Comparison of ENCODE assay signal across 11 mouse cellular contexts in genomic region chr16:45791286-45791685, GRCm38 (mm10). TPM values are rescaled to one million over a fixed set of nuclear protein-coding genes. Genes with fewer than 3 reads are reported as not detected.
DNase-seq lines count a peak whose midpoint lies in the region.
"Had no signal": no experiment of that assay in that cellular context is flagged by ENCODE, and none has a peak within 500 bp of the region (broad histone marks: within the 10 kb centered on the region; RNA-seq: fewer than 3 reads in every experiment).

No protein-coding gene starts in this region.

- peak; percentile 44 for DNase-seq in cerebellum, adult 9-11 months
- DNase-seq in cerebellum, postnatal 4 days (ENCODE audit: low spot score in 2 of 2) = no peak
- peak; percentile 12 for DNase-seq in Muller cell, postnatal 12 days (ENCODE audit: inconsistent ontology term)
- peak; percentile 27 for DNase-seq in brain, adult 2 months (ENCODE audit: low read depth, low spot score)
- peak; percentile 71 for DNase-seq in lung, postnatal 25 days (ENCODE audit: low spot score)
- no peak for DNase-seq in left cerebral cortex, adult 8-10 months (ENCODE audit: low spot score in 2 of 2)
- no peak for DNase-seq in embryo, embryonic 10 days (ENCODE audit: low spot score)
- DNase-seq: heart, adult 18-20 months; heart, postnatal 36 days; spleen, adult 18-20 months; thymus, postnatal 25 days had no signal

RNA-seq across cellular contexts. Expression of gene Abhd10, which starts 48.5 kb away (rescaled TPM):
- total RNA-seq in left cerebral cortex, adult 8-10 months (2022) = 10 to 100 TPM; 18.8 to 25.5 (median 25.4) TPM

Comparison
In these comparisons a context has a peak if more than half of its experiments do, and no peak if none do; other contexts are left out.
1. DNase-seq: peak in cerebellum, adult 9-11 months (single experiment), Muller cell, postnatal 12 days (single experiment), brain, adult 2 months (single experiment) and lung, postnatal 25 days (single experiment); none in cerebellum, postnatal 4 days (0 of 2), left cerebral cortex, adult 8-10 months (0 of 2) and embryo, embryonic 10 days (single experiment).